11 mouse cellular contexts compared by ENCODE assay signal in the genomic region with DNA sequence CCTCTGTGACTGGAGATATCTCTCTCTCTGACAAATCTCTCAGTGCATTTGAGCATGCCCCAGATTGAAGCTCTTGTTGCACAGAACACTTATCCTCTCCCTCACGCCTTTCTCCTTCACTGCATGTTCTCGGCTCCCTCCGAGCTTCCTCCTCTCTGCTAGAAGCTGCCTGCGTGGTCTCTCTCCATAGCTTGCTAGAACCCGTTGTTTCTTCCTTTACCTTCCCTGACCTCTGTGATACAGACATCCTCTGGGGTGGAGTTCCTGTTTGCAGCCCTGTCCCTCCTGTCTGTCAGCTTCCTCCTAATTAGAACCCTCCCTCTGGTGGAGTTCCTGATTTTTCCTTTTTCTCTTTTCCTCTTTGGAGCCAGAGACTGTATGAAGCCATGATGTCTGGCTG.
DNase-seq lines count a peak whose midpoint lies in the region; ATAC-seq and TF ChIP-seq lines count a peak whose summit lies in the region.
"Had no signal": no experiment of that assay in that cellular context is flagged by ENCODE, and none has a peak within 500 bp of the region (broad histone marks: within the 10 kb centered on the region; RNA-seq: fewer than 3 reads in every experiment).

No protein-coding gene starts in this region.

- WGBS in heart, embryonic 10.5 days: 35% methylated on average over 5 of the region's 5 CpGs
- 22% methylated on average over 5 of the region's 5 CpGs for WGBS in lung, postnatal 0 days

- no peaks in the 10 kb centered on the region for H3K27me3 ChIP-seq in MEL (ENCODE audit: control insufficient read depth in 1 of 2, insufficient read depth in 2 of 2, low read length in 2 of 2)
- no peaks in the 10 kb centered on the region for H3K27me3 ChIP-seq in heart, embryonic 10.5 days (ENCODE audit: insufficient read depth, poor library complexity, severe bottlenecking)
- H3K27me3 ChIP-seq in lung, postnatal 0 days (replicated peaks; ENCODE audit: insufficient read depth, low read length): no peaks in the 10 kb centered on the region
- H3K27me3 ChIP-seq: forebrain, embryonic 12.5 days had no signal

- no peak for TF ChIP-seq CTCF in MEL (IDR thresholded peaks at IDR 0.05 in 2 of 3, conservative IDR thresholded peaks at IDR 0.05 in 1 of 3; ENCODE audit: control insufficient read depth in 1 of 3, insufficient read depth in 1 of 3, low read depth in 2 of 3, low read length in 3 of 3, poor library complexity in 1 of 3, severe bottlenecking in 1 of 3)
- no peak for TF ChIP-seq CTCF in lung, postnatal 0 days (IDR thresholded peaks at IDR 0.05)

- H3K4me2 ChIP-seq in lung, postnatal 0 days (replicated peaks; ENCODE audit: low read depth, low read length): no peak overlapping the region
- H3K4me2 ChIP-seq: forebrain, embryonic 12.5 days had no signal

- H3K36me3 ChIP-seq in MEL (ENCODE audit: control insufficient read depth in 1 of 2, insufficient read depth in 2 of 2, low read length in 2 of 2): peaks cover 6 to 49% of the 10 kb centered on the region in 2 experiments
- H3K36me3 ChIP-seq in heart, embryonic 10.5 days: no peaks in the 10 kb centered on the region
- H3K36me3 ChIP-seq in lung, postnatal 0 days (ENCODE audit: insufficient read depth, low read length): no peaks in the 10 kb centered on the region
- H3K36me3 ChIP-seq: forebrain, embryonic 12.5 days had no signal

- intact Hi-C loops in heart, postnatal 10 days (cut with DNase I): no loop called here

- peaks cover 38% of the 10 kb centered on the region for H3K79me2 ChIP-seq in MEL (ENCODE audit: control insufficient read depth, insufficient read depth, low read length, poor library complexity)

- TF ChIP-seq RAD21 in MEL (IDR thresholded peaks at IDR 0.05; ENCODE audit: low read depth, low read length): no peak

- no peak overlapping the region for H3K9ac ChIP-seq in MEL (ENCODE audit: control insufficient read depth, low read depth, low read length, poor library complexity, severe bottlenecking)
- H3K9ac ChIP-seq in lung, postnatal 0 days (replicated peaks; ENCODE audit: low read depth): no peak overlapping the region
- H3K9ac ChIP-seq: forebrain, embryonic 12.5 days had no signal

- no peak overlapping the region; the same call in 1 of the 2 replicates for H3K27ac ChIP-seq in MEL (ENCODE audit: control insufficient read depth, low read depth, low read length)
- peak overlapping the region; percentile 70; the same call in 1 of the 2 replicates for H3K27ac ChIP-seq in heart, embryonic 10.5 days
- H3K27ac ChIP-seq in lung, postnatal 0 days (ENCODE audit: low read length): no peak overlapping the region
- H3K27ac ChIP-seq: forebrain, embryonic 12.5 days had no signal

- TF ChIP-seq EP300 in MEL (IDR thresholded peaks at IDR 0.05; ENCODE audit: low read depth in 1 of 2, low read length in 2 of 2): peak in 1 of 2 experiments; percentile 45; a peak in 1 of 4 replicates
- no peak for TF ChIP-seq EP300 in lung, postnatal 0 days (IDR thresholded peaks at IDR 0.05)

- peak; percentile 66 for DNase-seq in heart, adult 8-10 months (ENCODE audit: low spot score)
- DNase-seq in heart, postnatal 10 days: no peak
- peak; percentile 48 for DNase-seq in MEL (ENCODE audit: low read depth, low spot score)
- no peak for DNase-seq in heart, embryonic 10.5 days (ENCODE audit: low spot score)
- DNase-seq in lung, postnatal 0 days (ENCODE audit: low spot score): peak; percentile 28
- no peak for DNase-seq in ovary, postnatal 36 days (ENCODE audit: low spot score)
- no peak for DNase-seq in adrenal gland, postnatal 14 days
- DNase-seq: adrenal gland, adult 2 months; gastrocnemius, postnatal 25 days had no signal

- no peak for TF ChIP-seq POLR2A in MEL (IDR thresholded peaks at IDR 0.05; ENCODE audit: control insufficient read depth in 1 of 2, insufficient read depth in 1 of 2, low read depth in 1 of 2, low read length in 2 of 2, poor library complexity in 1 of 2)

- H3K9me3 ChIP-seq in MEL (replicated peaks; ENCODE audit: insufficient read depth, low read length): no peaks in the 10 kb centered on the region
- no peaks in the 10 kb centered on the region for H3K9me3 ChIP-seq in heart, embryonic 10.5 days
- H3K9me3 ChIP-seq in lung, postnatal 0 days (ENCODE audit: low read length): no peaks in the 10 kb centered on the region
- H3K9me3 ChIP-seq: forebrain, embryonic 12.5 days had no signal

- H3K4me1 ChIP-seq in MEL (ENCODE audit: control insufficient read depth in 1 of 2, insufficient read depth in 2 of 2, low read length in 2 of 2): peaks cover 16 to 28% of the 10 kb centered on the region in 2 experiments
- peaks cover 40% of the 10 kb centered on the region for H3K4me1 ChIP-seq in heart, embryonic 10.5 days
- peaks cover 26% of the 10 kb centered on the region; the same call in 1 of the 2 replicates for H3K4me1 ChIP-seq in lung, postnatal 0 days (ENCODE audit: insufficient read depth, low read depth, low read length)

- ATAC-seq in lung, postnatal 0 days: no peak
- no peak for ATAC-seq in erythroid progenitor cell, adult 5-6 weeks (replicated peaks; ENCODE audit: low FRiP score, poor library complexity, severe bottlenecking)

- H3K4me3 ChIP-seq in MEL (ENCODE audit: control insufficient read depth in 1 of 2, insufficient read depth in 1 of 2, low read depth in 2 of 2, low read length in 2 of 2): 0 out of 4 replicates have a peak overlapping the region, but pooled peaks of 1 of the 2 experiments have one; percentile 29
- no peak overlapping the region for H3K4me3 ChIP-seq in heart, embryonic 10.5 days
- no peak overlapping the region for H3K4me3 ChIP-seq in lung, postnatal 0 days (ENCODE audit: low read depth, low read length)
- H3K4me3 ChIP-seq: forebrain, embryonic 12.5 days had no signal

TF ChIP-seq in MEL, 35 proteins besides CTCF, POLR2A, EP300 and RAD21:
- TF ChIP-seq USF1 (IDR thresholded peaks at IDR 0.05; ENCODE audit: low read depth, low read length) (no peak), SMC3 (IDR thresholded peaks at IDR 0.05; ENCODE audit: low read depth, low read length) (no peak), ZNF384 (IDR thresholded peaks at IDR 0.05; ENCODE audit: low read depth, low read length) (no peak), MAFK (IDR thresholded peaks at IDR 0.05; ENCODE audit: borderline replicate concordance, low read depth, low read length) (no peak), GABPA (IDR thresholded peaks at IDR 0.05; ENCODE audit: low read depth, low read length) (no peak), POLR2AphosphoS2 (IDR thresholded peaks at IDR 0.05; ENCODE audit: low read length) (no peak), TCF12 (IDR thresholded peaks at IDR 0.05; ENCODE audit: low read depth, low read length) (no peak), MYC (IDR thresholded peaks at IDR 0.05; ENCODE audit: low read depth, low read length) (no peak), NRF1 (IDR thresholded peaks at IDR 0.05; ENCODE audit: insufficient read depth, low read depth, low read length, poor library complexity, severe bottlenecking) (no peak), MXI1 (IDR thresholded peaks at IDR 0.05; ENCODE audit: low read depth, low read length) (no peak), MEF2A (IDR thresholded peaks at IDR 0.05; ENCODE audit: extremely low read depth, insufficient replicate concordance, low read depth, low read length, poor library complexity, severe bottlenecking) (no peak), SIN3A (IDR thresholded peaks at IDR 0.05; ENCODE audit: low read length) (no peak), ZMIZ1 (IDR thresholded peaks at IDR 0.05; ENCODE audit: low read depth, low read length) (no peak), CHD2 (IDR thresholded peaks at IDR 0.05; ENCODE audit: low read length) (no peak), CHD1 (IDR thresholded peaks at IDR 0.05; ENCODE audit: low read depth, low read length) (no peak), TAL1 (IDR thresholded peaks at IDR 0.05; ENCODE audit: low read length) (no peak), MAZ (IDR thresholded peaks at IDR 0.05; ENCODE audit: low read depth, low read length) (no peak)

Comparison
In these comparisons a context has a peak if more than half of its experiments do, and no peak if none do; other contexts are left out.
1. DNase-seq: peak in heart, adult 8-10 months (single experiment), MEL (single experiment) and lung, postnatal 0 days (single experiment); none in heart, postnatal 10 days (0 of 2), heart, embryonic 10.5 days (single experiment), ovary, postnatal 36 days (single experiment) and adrenal gland, postnatal 14 days (single experiment).